Mouse (Mus musculus): ENCODE data around the gene Gjb5.

- TF ChIP-seq CTCF (IDR thresholded peaks at IDR 0.05; ENCODE audit: control insufficient read depth, insufficient read depth, insufficient replicate concordance, low read depth, low read length) (no peak), POLR2A (IDR thresholded peaks at IDR 0.05; ENCODE audit: control insufficient read depth, low read depth, low read length) (no peak)
These were observed 43.4 kb downstream of the Gjb5 start for GRCm38 (mm10) chr4:127314585-127314984.

Measured in testis, adult 2 months (tissue).